Mouse (Mus musculus): Measurements from ENCODE around the gene Clk3. TPM values are rescaled to one million over a fixed set of nuclear protein-coding genes. Genes with fewer than 3 reads are reported as not detected.

Gene Clk3
- polyA plus RNA-seq, 1 experiment from 2014 or later: 67.0 TPM

- no peak for ATAC-seq (ENCODE audit: low FRiP score, low read depth)
- H3K36me3 ChIP-seq: peaks cover 67% of the 10 kb centered on the region
Observed at GRCm38 (mm10) chr9:57748137-57748536, 17.5 kb downstream of the Clk3 start.

GRCm38 (mm10) chr9:57747067-57747466 lies 18.6 kb downstream of the Clk3 start:
- H3K9ac ChIP-seq: no peak overlapping the region
- H3K4me1 ChIP-seq (replicated peaks): no peaks in the 10 kb centered on the region
- H3K4me3 ChIP-seq: no peak overlapping the region
- WGBS: 91% methylated on average over 1 of the region's 1 CpGs
- ATAC-seq (ENCODE audit: low FRiP score, low read depth): no peak
- H3K4me2 ChIP-seq: no peak overlapping the region
- H3K36me3 ChIP-seq: peaks cover 60% of the 10 kb centered on the region
- H3K27me3 ChIP-seq: no peaks in the 10 kb centered on the region
- no peak overlapping the region for H3K27ac ChIP-seq (replicated peaks)
- H3K9me3 ChIP-seq: no peaks in the 10 kb centered on the region

More at GRCm38 (mm10) chr9:57748137-57748536, 17.5 kb downstream of the Clk3 start:
- Histone ChIP-seq H3K4me3 (no peak overlapping the region), H3K27me3 (no peaks in the 10 kb centered on the region), H3K4me1 (replicated peaks) (no peaks in the 10 kb centered on the region), H3K9me3 (no peaks in the 10 kb centered on the region), H3K27ac (replicated peaks) (no peak overlapping the region), H3K9ac (no peak overlapping the region), H3K4me2 (no peak overlapping the region)
- 70% methylated on average over 6 of the region's 6 CpGs for WGBS

- WGBS: 79% methylated on average over 3 of the region's 3 CpGs
- peaks cover 42% of the 10 kb centered on the region for H3K36me3 ChIP-seq
- ATAC-seq (ENCODE audit: low FRiP score, low read depth): peak; percentile 16; the same call in 1 of the 2 replicates
Observed at GRCm38 (mm10) chr9:57744462-57745091, 21.1 kb downstream of the Clk3 start.

GRCm38 (mm10) chr9:57739863-57740262 lies 25.8 kb downstream of the Clk3 start:
- H3K27me3 ChIP-seq: no peaks in the 10 kb centered on the region

More at GRCm38 (mm10) chr9:57744462-57745091, 21.1 kb downstream of the Clk3 start:
- Histone ChIP-seq H3K27ac (replicated peaks) (no peak overlapping the region), H3K9me3 (no peaks in the 10 kb centered on the region), H3K4me2 (no peak overlapping the region), H3K9ac (no peak overlapping the region), H3K27me3 (no peaks in the 10 kb centered on the region), H3K4me3 (no peak overlapping the region), H3K4me1 (replicated peaks) (no peaks in the 10 kb centered on the region)

GRCm38 (mm10) chr9:57733606-57734005 lies 32.1 kb downstream of the Clk3 start:
- Histone ChIP-seq H3K27ac (replicated peaks) (no peak overlapping the region), H3K9ac (no peak overlapping the region), H3K9me3 (no peaks in the 10 kb centered on the region), H3K27me3 (no peaks in the 10 kb centered on the region), H3K4me3 (no peak overlapping the region), H3K4me1 (replicated peaks) (0 out of 2 replicates have a peak, but pooled peaks cover 5% of the 10 kb centered on the region), H3K36me3 (peaks cover 16% of the 10 kb centered on the region), H3K4me2 (no peak overlapping the region)
- no peak for ATAC-seq (ENCODE audit: low FRiP score, low read depth)
- 97% methylated on average over 6 of the region's 6 CpGs for WGBS

More at GRCm38 (mm10) chr9:57739863-57740262, 25.8 kb downstream of the Clk3 start:
- WGBS: 89% methylated on average over 5 of the region's 5 CpGs
- H3K4me2 ChIP-seq: no peak overlapping the region
- H3K27ac ChIP-seq (replicated peaks): no peak overlapping the region
- no peaks in the 10 kb centered on the region for H3K9me3 ChIP-seq
- peaks cover 10% of the 10 kb centered on the region for H3K36me3 ChIP-seq
- no peak overlapping the region for H3K9ac ChIP-seq
- H3K4me3 ChIP-seq: no peak overlapping the region
- H3K4me1 ChIP-seq (replicated peaks): 0 out of 2 replicates have a peak, but pooled peaks cover 5% of the 10 kb centered on the region
- ATAC-seq (ENCODE audit: low FRiP score, low read depth): no peak

GRCm38 (mm10) chr9:57728312-57728711 lies 37.3 kb downstream of the Clk3 start:
- WGBS: 94% methylated on average over 1 of the region's 1 CpGs
- H3K4me3 ChIP-seq: no peak overlapping the region
- H3K27ac ChIP-seq (replicated peaks): no peak overlapping the region
- peaks cover 35% of the 10 kb centered on the region for H3K36me3 ChIP-seq
- H3K9ac ChIP-seq: no peak overlapping the region
- H3K4me2 ChIP-seq: no peak overlapping the region
- H3K27me3 ChIP-seq: no peaks in the 10 kb centered on the region
- no peak for ATAC-seq (ENCODE audit: low FRiP score, low read depth)
- no peaks in the 10 kb centered on the region; the same call in 1 of the 2 replicates for H3K4me1 ChIP-seq (replicated peaks)
- H3K9me3 ChIP-seq: no peaks in the 10 kb centered on the region

GRCm38 (mm10) chr9:57724701-57725100 lies 41.0 kb downstream of the Clk3 start:
- no peak overlapping the region for H3K27ac ChIP-seq (replicated peaks)
- no peak overlapping the region for H3K4me3 ChIP-seq
- H3K9ac ChIP-seq: no peak overlapping the region
- H3K27me3 ChIP-seq: no peaks in the 10 kb centered on the region
- no peak for ATAC-seq (ENCODE audit: low FRiP score, low read depth)
- no peaks in the 10 kb centered on the region for H3K9me3 ChIP-seq
- H3K4me1 ChIP-seq (replicated peaks): peaks cover 5% of the 10 kb centered on the region; the same call in 1 of the 2 replicates
- WGBS: 97% methylated on average over 3 of the region's 3 CpGs
- H3K4me2 ChIP-seq: no peak overlapping the region
- H3K36me3 ChIP-seq: peaks cover 36% of the 10 kb centered on the region

GRCm38 (mm10) chr9:57723796-57724195 lies 41.9 kb downstream of the Clk3 start:
- Histone ChIP-seq H3K27me3 (no peaks in the 10 kb centered on the region), H3K36me3 (peaks cover 33% of the 10 kb centered on the region), H3K4me3 (no peak overlapping the region), H3K9me3 (no peaks in the 10 kb centered on the region), H3K4me1 (replicated peaks) (peaks cover 5% of the 10 kb centered on the region; the same call in 1 of the 2 replicates), H3K9ac (no peak overlapping the region), H3K27ac (replicated peaks) (no peak overlapping the region), H3K4me2 (no peak overlapping the region)
- 86% methylated on average over 5 of the region's 5 CpGs for WGBS
- no peak for ATAC-seq (ENCODE audit: low FRiP score, low read depth)

GRCm38 (mm10) chr9:57723315-57723715 lies 42.3 kb downstream of the Clk3 start:
- Histone ChIP-seq H3K9ac (no peak overlapping the region), H3K4me1 (replicated peaks) (peaks cover 5% of the 10 kb centered on the region; the same call in 1 of the 2 replicates), H3K4me2 (no peak overlapping the region), H3K4me3 (no peak overlapping the region), H3K9me3 (no peaks in the 10 kb centered on the region), H3K36me3 (peaks cover 38% of the 10 kb centered on the region), H3K27ac (replicated peaks) (no peak overlapping the region), H3K27me3 (no peaks in the 10 kb centered on the region)
- ATAC-seq (ENCODE audit: low FRiP score, low read depth): peak; percentile 56; the same call in 1 of the 2 replicates
- WGBS: 74% methylated on average over 5 of the region's 5 CpGs

GRCm38 (mm10) chr9:57722371-57722770 lies 43.3 kb downstream of the Clk3 start:
- no peak overlapping the region for H3K27ac ChIP-seq (replicated peaks)
- H3K27me3 ChIP-seq: no peaks in the 10 kb centered on the region
- H3K4me2 ChIP-seq: no peak overlapping the region
- H3K4me1 ChIP-seq (replicated peaks): peaks cover 5% of the 10 kb centered on the region; the same call in 1 of the 2 replicates
- no peaks in the 10 kb centered on the region for H3K9me3 ChIP-seq
- WGBS: 74% methylated on average over 1 of the region's 1 CpGs
- H3K36me3 ChIP-seq: peaks cover 36% of the 10 kb centered on the region
- no peak overlapping the region for H3K4me3 ChIP-seq
- H3K9ac ChIP-seq: no peak overlapping the region
- ATAC-seq (ENCODE audit: low FRiP score, low read depth): no peak

GRCm38 (mm10) chr9:57720736-57721135 lies 44.9 kb downstream of the Clk3 start:
- Histone ChIP-seq H3K4me3 (no peak overlapping the region), H3K27ac (replicated peaks) (no peak overlapping the region), H3K4me1 (replicated peaks) (peaks cover 5% of the 10 kb centered on the region; the same call in 1 of the 2 replicates), H3K4me2 (no peak overlapping the region), H3K9me3 (no peaks in the 10 kb centered on the region), H3K36me3 (peaks cover 41% of the 10 kb centered on the region), H3K9ac (no peak overlapping the region), H3K27me3 (no peaks in the 10 kb centered on the region)
- ATAC-seq (ENCODE audit: low FRiP score, low read depth): no peak
- 87% methylated on average over 3 of the region's 3 CpGs for WGBS

GRCm38 (mm10) chr9:57718408-57718807 lies 47.3 kb downstream of the Clk3 start:
- peaks cover 62% of the 10 kb centered on the region for H3K36me3 ChIP-seq
- no peaks in the 10 kb centered on the region for H3K27me3 ChIP-seq
- no peak overlapping the region for H3K4me2 ChIP-seq
- peaks cover 5% of the 10 kb centered on the region; the same call in 1 of the 2 replicates for H3K4me1 ChIP-seq (replicated peaks)
- 77% methylated on average over 7 of the region's 7 CpGs for WGBS
- H3K4me3 ChIP-seq: no peak overlapping the region
- ATAC-seq (ENCODE audit: low FRiP score, low read depth): no peak
- H3K9ac ChIP-seq: no peak overlapping the region
- no peaks in the 10 kb centered on the region for H3K9me3 ChIP-seq
- no peak overlapping the region for H3K27ac ChIP-seq (replicated peaks)

Data from hindbrain, embryonic 15.5 days (tissue).